Mouse (Mus musculus) MEL (cell line): ENCODE measurements at regions not wholly inside any gene's neighbourhood (a gene's known extent, or its start where the extent isn't known, plus 50 kb on each side); places are given as distances from the start of the nearest gene placed in this dataset.

Experiments used
- DNase-seq: peaks from one replicate; pipeline ENCODE4 v3.0.0; 2011; ENCODE audit warnings: low read depth, low spot score
- H3K27ac ChIP-seq: 2 replicates; pipeline ENCODE4 v1.5.1; 2012; ENCODE audit warnings: low read depth, mild to moderate bottlenecking, control low read depth, low read length, moderate library complexity; ENCODE audit not compliant: control insufficient read depth
- H3K27me3 ChIP-seq, 2 experiments: fragments of 150-350 bp in 1 of 2; sonication (generic) in 1 of 2; 2 replicates each; pipeline ENCODE4 v1.6.1; 2012; ENCODE audit warnings: low read length in 2 of 2, mild to moderate bottlenecking in 2 of 2, improper control_type of control experiment in 1 of 2, moderate library complexity in 1 of 2; ENCODE audit not compliant: insufficient read depth in 2 of 2, control insufficient read depth in 1 of 2
- H3K36me3 ChIP-seq, 2 experiments: 2 replicates each; pipeline ENCODE4 v1.6.1; 2012 to 2014; ENCODE audit warnings: low read length in 2 of 2, improper control_type of control experiment in 1 of 2, inconsistent platforms in 1 of 2, mild to moderate bottlenecking in 1 of 2; ENCODE audit not compliant: insufficient read depth in 2 of 2, control insufficient read depth in 1 of 2
- H3K4me1 ChIP-seq, 2 experiments: fragments of 150-350 bp in 1 of 2; sonication (generic) in 1 of 2; 2 replicates each; pipeline ENCODE4 v1.6.1; 2012; ENCODE audit warnings: low read length in 2 of 2, improper control_type of control experiment in 1 of 2, mild to moderate bottlenecking in 1 of 2; ENCODE audit not compliant: insufficient read depth in 2 of 2, control insufficient read depth in 1 of 2
- H3K4me3 ChIP-seq, 2 experiments: fragments of 150-350 bp in 1 of 2; sonication (generic) in 1 of 2; 2 replicates each; pipeline ENCODE4 v1.5.1; 2012; ENCODE audit warnings: low read depth in 2 of 2, low read length in 2 of 2, mild to moderate bottlenecking in 2 of 2, moderate library complexity in 2 of 2, control low read depth in 1 of 2, improper control_type of control experiment in 1 of 2; ENCODE audit not compliant: control insufficient read depth in 1 of 2, insufficient read depth in 1 of 2
- H3K79me2 ChIP-seq: 2 replicates; pipeline ENCODE4 v1.6.1; 2012; ENCODE audit warnings: mild to moderate bottlenecking, low read length, moderate library complexity; ENCODE audit not compliant: control insufficient read depth, poor library complexity, insufficient read depth
- H3K9ac ChIP-seq: 2 replicates; pipeline ENCODE4 v1.6.1; 2012; ENCODE audit warnings: low read depth, mild to moderate bottlenecking, control low read depth, low read length, moderate library complexity; ENCODE audit not compliant: control insufficient read depth, poor library complexity, severe bottlenecking
- H3K9me3 ChIP-seq: fragments of 150-350 bp; sonication (generic); replicated peaks from 2 replicates; pipeline ENCODE4 v1.6.1; 2012; ENCODE audit warnings: mild to moderate bottlenecking, low read length, improper control_type of control experiment, moderate library complexity; ENCODE audit not compliant: insufficient read depth
- CTCF ChIP-seq, 3 experiments: IDR thresholded peaks in 2 of 3; conservative IDR thresholded peaks in 1 of 3; 2 replicates each; pipeline ENCODE4 v1.5.1; 2011 to 2012; ENCODE audit warnings: low read length in 3 of 3, low read depth in 2 of 3, mild to moderate bottlenecking in 2 of 3, improper control_type of control experiment in 1 of 3, inconsistent platforms in 1 of 3, mixed read lengths in 1 of 3, moderate library complexity in 1 of 3; ENCODE audit not compliant: control insufficient read depth in 1 of 3, insufficient read depth in 1 of 3, poor library complexity in 1 of 3, severe bottlenecking in 1 of 3
- GABPA ChIP-seq: IDR thresholded peaks from 2 replicates; pipeline ENCODE4 v1.6.1; 2012; ENCODE audit warnings: low read depth, mild to moderate bottlenecking, inconsistent platforms, low read length, improper control_type of control experiment, moderate library complexity
- GATA1 ChIP-seq: IDR thresholded peaks from 2 replicates; pipeline ENCODE4 v1.6.1; 2011; ENCODE audit warnings: low read depth, low read length, improper control_type of control experiment
- HCFC1 ChIP-seq: IDR thresholded peaks from 2 replicates; pipeline ENCODE4 v1.6.1; 2012; ENCODE audit warnings: low read depth, mild to moderate bottlenecking, inconsistent platforms, low read length, improper control_type of control experiment, moderate library complexity
- MAFK ChIP-seq: IDR thresholded peaks from 2 replicates; pipeline ENCODE4 v1.6.1; 2011; ENCODE audit warnings: low read depth, mild to moderate bottlenecking, low read length, improper control_type of control experiment, borderline replicate concordance
- MAX ChIP-seq: IDR thresholded peaks from 2 replicates; pipeline ENCODE4 v1.6.1; 2011; ENCODE audit warnings: low read length, improper control_type of control experiment
- MEF2A ChIP-seq: IDR thresholded peaks from 2 replicates; pipeline ENCODE4 v1.6.1; 2014; ENCODE audit warnings: low read depth, mild to moderate bottlenecking, inconsistent platforms, low read length, improper control_type of control experiment; ENCODE audit not compliant: poor library complexity, insufficient replicate concordance, severe bottlenecking; ENCODE audit errors: extremely low read depth
- MXI1 ChIP-seq: IDR thresholded peaks from 2 replicates; pipeline ENCODE4 v1.6.1; 2011; ENCODE audit warnings: mild to moderate bottlenecking, low read depth, low read length, improper control_type of control experiment
- MYB ChIP-seq: IDR thresholded peaks from 2 replicates; pipeline ENCODE4 v1.6.1; 2011; ENCODE audit warnings: mild to moderate bottlenecking, low read depth, low read length, improper control_type of control experiment
- NELFE ChIP-seq: IDR thresholded peaks from 2 replicates; pipeline ENCODE4 v1.6.1; 2011; ENCODE audit warnings: low read depth, low read length, improper control_type of control experiment
- NRF1 ChIP-seq: IDR thresholded peaks from 2 replicates; pipeline ENCODE4 v1.6.1; 2014; ENCODE audit warnings: low read depth, mild to moderate bottlenecking, inconsistent platforms, low read length, improper control_type of control experiment, moderate library complexity; ENCODE audit not compliant: poor library complexity, insufficient read depth, severe bottlenecking
- TBP ChIP-seq: IDR thresholded peaks from 2 replicates; pipeline ENCODE4 v1.8.0; 2011; ENCODE audit warnings: low read depth, low read length, improper control_type of control experiment
- ZC3H11A ChIP-seq: IDR thresholded peaks from 2 replicates; pipeline ENCODE4 v1.6.1; 2012; ENCODE audit warnings: low read depth, mild to moderate bottlenecking, inconsistent platforms, low read length, improper control_type of control experiment
- ZNF384 ChIP-seq: IDR thresholded peaks from 2 replicates; pipeline ENCODE4 v1.6.1; 2012; ENCODE audit warnings: low read depth, mild to moderate bottlenecking, inconsistent platforms, low read length, improper control_type of control experiment

DNA sequence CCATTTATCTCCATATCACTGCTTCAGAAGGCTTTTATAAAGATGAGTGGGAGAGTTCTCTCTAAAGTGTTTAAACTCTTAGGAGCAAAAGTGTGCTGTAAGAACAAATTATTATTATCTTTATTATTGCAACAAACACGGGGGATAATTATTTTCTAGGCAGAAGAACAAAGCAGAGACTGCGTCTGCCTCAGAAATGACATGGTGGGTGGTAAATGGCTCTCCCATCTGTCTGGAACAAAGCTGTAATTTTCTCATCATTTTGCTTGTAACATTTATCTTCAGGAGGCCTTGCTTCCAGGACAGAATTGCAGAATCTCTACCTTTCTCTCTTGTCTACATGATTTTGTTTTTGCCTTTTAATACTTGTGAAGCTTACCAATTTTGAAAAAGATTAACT is 261.8 kb upstream of the Igbp1b start:
- Histone ChIP-seq H3K9me3 (no peaks in the 10 kb centered on the region), H3K36me3 (no peaks in the 10 kb centered on the region), H3K27ac (no peak overlapping the region), H3K79me2 (no peaks in the 10 kb centered on the region), H3K27me3 (no peaks in the 10 kb centered on the region), H3K4me1 (no peaks in the 10 kb centered on the region), H3K9ac (no peak overlapping the region), H3K4me3 (no peak overlapping the region)
- TF ChIP-seq MXI1 (no peak), GABPA (no peak)
- no peak for DNase-seq

DNA sequence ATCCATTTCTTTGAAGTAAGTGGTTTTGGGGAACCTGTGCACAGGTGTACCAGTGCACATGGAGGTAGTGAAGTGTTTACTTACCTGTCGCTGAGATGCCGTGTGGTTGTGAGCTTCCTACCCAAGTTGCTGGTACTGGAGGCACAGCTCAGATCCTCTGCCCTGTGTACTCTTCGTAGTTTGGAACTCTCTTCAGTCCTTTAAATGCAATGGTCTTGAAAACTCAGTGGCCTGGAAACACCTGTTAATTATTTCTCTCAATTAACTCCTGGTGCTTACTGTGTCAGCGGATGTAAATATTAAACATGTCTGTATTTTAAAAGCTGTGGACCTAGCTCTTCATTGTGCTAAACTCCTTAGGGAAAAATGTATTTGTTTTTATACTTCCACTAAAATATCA is 261.2 kb upstream of the Igbp1b start:
- Histone ChIP-seq H3K9ac (no peak overlapping the region), H3K4me3 (no peak overlapping the region), H3K79me2 (no peaks in the 10 kb centered on the region), H3K9me3 (no peaks in the 10 kb centered on the region), H3K27me3 (no peaks in the 10 kb centered on the region), H3K36me3 (no peaks in the 10 kb centered on the region), H3K4me1 (no peaks in the 10 kb centered on the region), H3K27ac (no peak overlapping the region)
- no peak for DNase-seq
- TF ChIP-seq GABPA (no peak), ZC3H11A (no peak), NRF1 (no peak), MEF2A (no peak), NELFE (no peak), HCFC1 (no peak), GATA1 (no peak), MYB (no peak), TBP (no peak), ZNF384 (no peak)

DNA sequence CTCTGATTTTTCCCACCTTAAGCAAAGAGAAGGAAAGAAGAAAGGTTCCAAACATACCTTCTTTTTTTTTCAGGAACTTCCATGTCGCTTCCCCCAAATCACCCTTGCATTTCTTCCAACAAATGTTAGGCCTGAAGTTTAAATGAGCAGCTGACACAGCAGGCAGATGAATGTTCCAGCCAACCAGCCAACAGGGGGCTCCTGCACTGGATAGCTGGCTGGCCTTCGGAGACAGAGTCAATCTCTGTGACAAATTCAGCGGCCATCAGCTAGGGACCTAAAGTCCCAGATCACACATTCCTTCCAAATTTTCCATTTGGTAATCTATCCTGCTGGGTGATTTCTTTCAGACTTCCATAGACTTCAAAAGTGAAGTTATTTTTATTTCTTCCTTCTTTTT is 256.6 kb upstream of the Igbp1b start:
- Histone ChIP-seq H3K27me3 (no peaks in the 10 kb centered on the region), H3K79me2 (no peaks in the 10 kb centered on the region), H3K4me1 (no peaks in the 10 kb centered on the region), H3K9ac (no peak overlapping the region), H3K4me3 (no peak overlapping the region), H3K36me3 (no peaks in the 10 kb centered on the region), H3K27ac (no peak overlapping the region), H3K9me3 (no peaks in the 10 kb centered on the region)
- TF ChIP-seq MAFK: no peak
- no peak for TF ChIP-seq ZNF384
- no peak for TF ChIP-seq CTCF (IDR thresholded peaks at IDR 0.05 in 2 of 3, conservative IDR thresholded peaks at IDR 0.05 in 1 of 3; ENCODE audit: control insufficient read depth in 1 of 3, insufficient read depth in 1 of 3, low read depth in 2 of 3, low read length in 3 of 3, poor library complexity in 1 of 3, severe bottlenecking in 1 of 3)
- TF ChIP-seq MAX: no peak
- no peak for TF ChIP-seq HCFC1
- DNase-seq: no peak
